Mouse (Mus musculus) myocyte (in vitro differentiated cells): ENCODE data around the gene Cnot6l. TPM values are rescaled to one million over a fixed set of nuclear protein-coding genes. Genes with fewer than 3 reads are reported as not detected.
A peak's percentile ranks its signal among the peaks of the same experiment; 100 is the strongest.

Experiments
- H3K27me3 ChIP-seq: one replicate; pipeline ENCODE4 v1.6.1; 2011; ENCODE audit not compliant: control insufficient read depth, insufficient read depth, insufficient read length
- H3K36me3 ChIP-seq: one replicate; pipeline ENCODE4 v1.6.1; 2011; ENCODE audit not compliant: control insufficient read depth, insufficient read depth
- H3K4me2 ChIP-seq: one replicate; pipeline ENCODE4 v1.6.1; 2011; ENCODE audit warnings: low read depth, control low read depth
- H3K4me3 ChIP-seq: one replicate; pipeline ENCODE4 v1.5.1; 2011; ENCODE audit warnings: mild to moderate bottlenecking, control low read depth, moderate library complexity
- H3K79me2 ChIP-seq: one replicate; pipeline ENCODE4 v1.6.1; 2011; ENCODE audit not compliant: control insufficient read depth, insufficient read depth
- H3ac ChIP-seq: one replicate; pipeline ENCODE4 v1.6.1; 2011; ENCODE audit not compliant: control insufficient read depth, insufficient read length
- CEBPB ChIP-seq: IDR thresholded peaks from 2 replicates; pipeline ENCODE4 v1.6.1; 2011; ENCODE audit warnings: mild to moderate bottlenecking, moderate library complexity; ENCODE audit not compliant: poor library complexity, insufficient read depth, severe bottlenecking
- E2F4 ChIP-seq: IDR thresholded peaks from one replicate; pipeline ENCODE4 v1.6.1; 2011; ENCODE audit warnings: mild to moderate bottlenecking, control low read depth, moderate library complexity; ENCODE audit not compliant: insufficient read depth
- MAX ChIP-seq: IDR thresholded peaks from one replicate; pipeline ENCODE4 v1.6.1; 2011; ENCODE audit warnings: low read depth, mild to moderate bottlenecking, control low read depth
- MYOD1 ChIP-seq, 3 experiments: IDR thresholded peaks; one replicate each; pipeline ENCODE4 v1.6.1; 2011; ENCODE audit warnings: control low read depth in 2 of 3, low read depth in 2 of 3, mild to moderate bottlenecking in 2 of 3, moderate library complexity in 1 of 3; ENCODE audit not compliant: insufficient read length in 2 of 3, control insufficient read depth in 1 of 3
- MYOG ChIP-seq, 3 experiments: IDR thresholded peaks; one replicate each; pipeline ENCODE4 v1.6.1; 2011; ENCODE audit warnings: control low read depth in 2 of 3, low read depth in 2 of 3, mild to moderate bottlenecking in 2 of 3; ENCODE audit not compliant: insufficient read length in 2 of 3, control insufficient read depth in 1 of 3, insufficient read depth in 1 of 3
- POLR2A ChIP-seq: IDR thresholded peaks from one replicate; pipeline ENCODE4 v1.6.1; 2011; ENCODE audit warnings: low read depth, mild to moderate bottlenecking, control low read depth, moderate library complexity; ENCODE audit not compliant: insufficient read length
- POLR2AphosphoS2 ChIP-seq: IDR thresholded peaks from one replicate; pipeline ENCODE4 v1.6.1; 2011; ENCODE audit warnings: low read depth, control low read depth; ENCODE audit not compliant: insufficient read length
- REST ChIP-seq: IDR thresholded peaks from one replicate; pipeline ENCODE4 v1.6.1; 2011; ENCODE audit warnings: mild to moderate bottlenecking, control low read depth, moderate library complexity; ENCODE audit not compliant: insufficient read depth, insufficient read length
- SRF ChIP-seq: IDR thresholded peaks from one replicate; pipeline ENCODE4 v1.6.1; 2011; ENCODE audit warnings: low read depth; ENCODE audit not compliant: control insufficient read depth, insufficient read length
- TCF12 ChIP-seq: IDR thresholded peaks from one replicate; pipeline ENCODE4 v1.6.1; 2011; ENCODE audit warnings: mild to moderate bottlenecking, control low read depth; ENCODE audit not compliant: poor library complexity, insufficient read depth, severe bottlenecking
- TCF3 ChIP-seq: IDR thresholded peaks from one replicate; pipeline ENCODE4 v1.6.1; 2011; ENCODE audit warnings: low read depth, control low read depth; ENCODE audit not compliant: insufficient read length
- USF1 ChIP-seq: IDR thresholded peaks from one replicate; pipeline ENCODE4 v1.6.1; 2011; ENCODE audit warnings: low read depth, mild to moderate bottlenecking, control low read depth, moderate library complexity
- polyA plus RNA-seq: library from polyadenylated mRNA; unstranded; fragments of >200 nt; fragmentation: generic; extraction: Trizol; gene quantifications from one replicate; pipeline ENCODE4 v1.2.1, GENCODE M21; 2012; ENCODE audit warnings: missing spikeins

Cnot6l gene
- polyA plus RNA-seq, 1 experiment = 26.5 TPM

GRCm38 (mm10) chr5:96176121-96176520, 12.2 kb upstream of the Cnot6l start:
- Histone ChIP-seq H3K4me2 (no peak overlapping the region), H3K36me3 (no peaks in the 10 kb centered on the region), H3K27me3 (no peaks in the 10 kb centered on the region), H3K79me2 (no peaks in the 10 kb centered on the region), H3K4me3 (no peak overlapping the region), H3ac (no peak overlapping the region)
- no peak for TF ChIP-seq MYOG (IDR thresholded peaks at IDR 0.05; ENCODE audit: control insufficient read depth in 1 of 3, insufficient read depth in 1 of 3, insufficient read length in 2 of 3, low read depth in 2 of 3)
- TF ChIP-seq MYOD1 (IDR thresholded peaks at IDR 0.05; ENCODE audit: control insufficient read depth in 1 of 3, insufficient read length in 2 of 3, low read depth in 2 of 3) = no peak
- TF ChIP-seq TCF3 = no peak
- TF ChIP-seq TCF12 = no peak
- no peak for TF ChIP-seq REST
- no peak for TF ChIP-seq POLR2A

- no peaks in the 10 kb centered on the region for H3K27me3 ChIP-seq
- no peak overlapping the region for H3ac ChIP-seq
- H3K4me2 ChIP-seq = no peak overlapping the region
Measured at GRCm38 (mm10) chr5:96171765-96172164, 7.8 kb upstream of the Cnot6l start.

GRCm38 (mm10) chr5:96170443-96170842, 6.5 kb upstream of the Cnot6l start:
- Histone ChIP-seq H3K27me3 (no peaks in the 10 kb centered on the region), H3ac (no peak overlapping the region), H3K4me2 (no peak overlapping the region), H3K79me2 (no peaks in the 10 kb centered on the region), H3K4me3 (no peak overlapping the region), H3K36me3 (no peaks in the 10 kb centered on the region)
- TF ChIP-seq POLR2A = no peak
- TF ChIP-seq MYOG (IDR thresholded peaks at IDR 0.05; ENCODE audit: control insufficient read depth in 1 of 3, insufficient read depth in 1 of 3, insufficient read length in 2 of 3, low read depth in 2 of 3) = no peak

More at GRCm38 (mm10) chr5:96171765-96172164, 7.8 kb upstream of the Cnot6l start:
- no peak overlapping the region for H3K4me3 ChIP-seq
- no peaks in the 10 kb centered on the region for H3K36me3 ChIP-seq
- H3K79me2 ChIP-seq = no peaks in the 10 kb centered on the region
- TF ChIP-seq MAX (no peak), POLR2AphosphoS2 (no peak), MYOD1 (IDR thresholded peaks at IDR 0.05; ENCODE audit: control insufficient read depth in 1 of 3, insufficient read length in 2 of 3, low read depth in 2 of 3) (no peak), MYOG (IDR thresholded peaks at IDR 0.05; ENCODE audit: control insufficient read depth in 1 of 3, insufficient read depth in 1 of 3, insufficient read length in 2 of 3, low read depth in 2 of 3) (no peak), SRF (no peak), E2F4 (no peak), REST (no peak), POLR2A (no peak), TCF12 (no peak), USF1 (no peak)

GRCm38 (mm10) chr5:96166761-96167160, 2.8 kb upstream of the Cnot6l start:
- Histone ChIP-seq H3K4me3 (no peak overlapping the region), H3K27me3 (no peaks in the 10 kb centered on the region), H3K79me2 (no peaks in the 10 kb centered on the region), H3K36me3 (no peaks in the 10 kb centered on the region), H3ac (no peak overlapping the region), H3K4me2 (no peak overlapping the region)
- TF ChIP-seq POLR2A (no peak), MAX (no peak), TCF12 (no peak), MYOG (IDR thresholded peaks at IDR 0.05; ENCODE audit: control insufficient read depth in 1 of 3, insufficient read depth in 1 of 3, insufficient read length in 2 of 3, low read depth in 2 of 3) (no peak), TCF3 (no peak), SRF (no peak), MYOD1 (IDR thresholded peaks at IDR 0.05; ENCODE audit: control insufficient read depth in 1 of 3, insufficient read length in 2 of 3, low read depth in 2 of 3) (no peak), POLR2AphosphoS2 (no peak), USF1 (no peak), REST (no peak), E2F4 (no peak), CEBPB (no peak)

GRCm38 (mm10) chr5:96163396-96164020, 463 bp downstream of the Cnot6l start:
- H3K4me3 ChIP-seq = peak overlapping the region; percentile 75
- no peaks in the 10 kb centered on the region for H3K27me3 ChIP-seq
- H3ac ChIP-seq = no peak overlapping the region
- no peak for TF ChIP-seq USF1
- no peak for TF ChIP-seq SRF
- H3K4me2 ChIP-seq = peak overlapping the region; percentile 95
- H3K79me2 ChIP-seq = peaks cover 30% of the 10 kb centered on the region
- H3K36me3 ChIP-seq = no peaks in the 10 kb centered on the region
